Mouse (Mus musculus) heart, embryonic 12.5 days (tissue): Measurements from ENCODE around the gene Kif3b. TPM values are rescaled to one million over a fixed set of nuclear protein-coding genes. Genes with fewer than 3 reads are reported as not detected.
A peak's percentile ranks its signal among the peaks of the same experiment; 100 is the strongest.
"Not testable (repeated sequence)": the region's sequence is repeated elsewhere in the genome, so short reads cannot be mapped to it uniquely, and the experiment has no call there.

Experiments
- ATAC-seq: fragments of 200-750 bp; cut with Nextera tagmentation; 2 replicates; pipeline ENCODE4 v1.8.0; 2017; ENCODE audit warnings: moderate TSS enrichment, moderate library complexity; ENCODE audit not compliant: insufficient number of reproducible peaks, low FRiP score
- H3K27ac ChIP-seq: fragments of 300-500 bp; sonication (generic); 2 replicates; pipeline ENCODE4 v1.5.1; 2016; ENCODE audit warnings: mild to moderate bottlenecking, moderate library complexity; ENCODE audit not compliant: poor library complexity, severe bottlenecking
- H3K27me3 ChIP-seq: fragments of 300-500 bp; sonication (generic); replicated peaks from 2 replicates; pipeline ENCODE4 v1.6.1; 2016; ENCODE audit warnings: mild to moderate bottlenecking, moderate library complexity
- H3K36me3 ChIP-seq: fragments of 300-500 bp; sonication (generic); 2 replicates; pipeline ENCODE4 v1.6.1; 2016; ENCODE audit warnings: mild to moderate bottlenecking, moderate library complexity
- H3K4me1 ChIP-seq: fragments of 300-500 bp; sonication (generic); replicated peaks from 2 replicates; pipeline ENCODE4 v1.6.1; 2016; ENCODE audit warnings: mild to moderate bottlenecking
- H3K4me2 ChIP-seq: fragments of 300-500 bp; sonication (generic); 2 replicates; pipeline ENCODE4 v1.6.1; 2016; ENCODE audit warnings: mild to moderate bottlenecking, moderate library complexity
- H3K4me3 ChIP-seq: fragments of 300-500 bp; sonication (generic); 2 replicates; pipeline ENCODE4 v1.5.1; 2016; ENCODE audit warnings: mild to moderate bottlenecking
- H3K9ac ChIP-seq: fragments of 300-500 bp; sonication (generic); 2 replicates; pipeline ENCODE4 v1.6.1; 2016; ENCODE audit warnings: mild to moderate bottlenecking, moderate library complexity
- H3K9me3 ChIP-seq: fragments of 300-500 bp; sonication (generic); replicated peaks from 2 replicates; pipeline ENCODE4 v1.6.1; 2016; ENCODE audit warnings: mild to moderate bottlenecking, moderate library complexity
- WGBS: fragments of 180-500 bp; shearing (Covaris S2); methylation state at CpG from one replicate; pipeline ENCODE4 v1.1.7; 2016; 5-methylcytosine and 5-hydroxymethylcytosine counted together
- polyA plus RNA-seq: library from polyadenylated mRNA; unstranded; fragments of >200 nt; fragmentation: Nextera tagmentation; extraction: Ambion mirVana; gene quantifications from 2 replicates; pipeline ENCODE4 v1.2.1, GENCODE M21; 2016

Gene Kif3b
- polyA plus RNA-seq, 1 experiment from 2014 or later, result 5.5 TPM

GRCm38 (mm10) chr2:153274200-153274918 lies 16.9 kb upstream of the Kif3b start:
- H3K4me2 ChIP-seq, H3K4me3 ChIP-seq, H3K9me3 ChIP-seq, H3K27me3 ChIP-seq, H3K9ac ChIP-seq, H3K27ac ChIP-seq, H3K36me3 ChIP-seq: not testable (repeated sequence)
- peak; percentile 46 for ATAC-seq
- WGBS, result 59% methylated on average over 6 of the region's 6 CpGs
- peaks cover 12% of the 10 kb centered on the region for H3K4me1 ChIP-seq

GRCm38 (mm10) chr2:153274919-153275247 lies 16.3 kb upstream of the Kif3b start:
- WGBS, result 78% methylated on average over 6 of the region's 6 CpGs
- no peaks in the 10 kb centered on the region for H3K36me3 ChIP-seq
- ATAC-seq, result no peak
- H3K4me2 ChIP-seq, result no peak overlapping the region
- no peak overlapping the region for H3K27ac ChIP-seq
- 0 out of 2 replicates have a peak, but pooled peaks cover 3% of the 10 kb centered on the region for H3K9me3 ChIP-seq
- H3K4me1 ChIP-seq, result peaks cover 10% of the 10 kb centered on the region
- H3K4me3 ChIP-seq, result no peak overlapping the region
- no peak overlapping the region for H3K9ac ChIP-seq
- no peaks in the 10 kb centered on the region for H3K27me3 ChIP-seq

- H3K4me1 ChIP-seq, H3K9me3 ChIP-seq, H3K4me3 ChIP-seq, H3K27me3 ChIP-seq, H3K9ac ChIP-seq, H3K36me3 ChIP-seq, ATAC-seq, H3K27ac ChIP-seq, H3K4me2 ChIP-seq: not testable (repeated sequence)
- WGBS, result 75% methylated on average over 3 of the region's 3 CpGs
These were observed 15.6 kb upstream of the Kif3b start for GRCm38 (mm10) chr2:153275577-153275976.

GRCm38 (mm10) chr2:153276440-153276839 lies 14.8 kb upstream of the Kif3b start:
- Histone ChIP-seq H3K4me1 (peaks cover 7% of the 10 kb centered on the region), H3K27ac (no peak overlapping the region), H3K9me3 (0 out of 2 replicates have a peak, but pooled peaks cover 3% of the 10 kb centered on the region), H3K4me3 (no peak overlapping the region), H3K36me3 (no peaks in the 10 kb centered on the region), H3K27me3 (no peaks in the 10 kb centered on the region), H3K9ac (no peak overlapping the region), H3K4me2 (no peak overlapping the region)
- WGBS, result 88% methylated on average over 8 of the region's 8 CpGs
- no peak for ATAC-seq

GRCm38 (mm10) chr2:153276846-153277245 lies 14.4 kb upstream of the Kif3b start:
- not testable (repeated sequence) for ATAC-seq, H3K9ac ChIP-seq, H3K4me2 ChIP-seq, H3K4me3 ChIP-seq, H3K27me3 ChIP-seq, H3K9me3 ChIP-seq, H3K36me3 ChIP-seq, H3K27ac ChIP-seq, H3K4me1 ChIP-seq
- 84% methylated on average over 5 of the region's 5 CpGs for WGBS

- Histone ChIP-seq H3K9me3 (0 out of 2 replicates have a peak, but pooled peaks cover 3% of the 10 kb centered on the region), H3K36me3 (no peaks in the 10 kb centered on the region), H3K27ac (no peak overlapping the region), H3K4me3 (no peak overlapping the region), H3K4me2 (no peak overlapping the region), H3K27me3 (no peaks in the 10 kb centered on the region), H3K9ac (no peak overlapping the region), H3K4me1 (peaks cover 4% of the 10 kb centered on the region; the same call in 1 of the 2 replicates)
- WGBS, result 80% methylated on average over 5 of the region's 5 CpGs
- no peak for ATAC-seq
These were observed 12.9 kb upstream of the Kif3b start for GRCm38 (mm10) chr2:153278357-153278756.

- Histone ChIP-seq H3K27me3 (no peaks in the 10 kb centered on the region), H3K4me1 (peaks cover 5% of the 10 kb centered on the region), H3K9ac (no peak overlapping the region), H3K27ac (no peak overlapping the region), H3K36me3 (no peaks in the 10 kb centered on the region), H3K4me2 (no peak overlapping the region), H3K9me3 (no peaks in the 10 kb centered on the region), H3K4me3 (no peak overlapping the region)
- 85% methylated on average over 6 of the region's 6 CpGs for WGBS
- no peak for ATAC-seq
These were observed 7.3 kb upstream of the Kif3b start for GRCm38 (mm10) chr2:153283919-153284318.

GRCm38 (mm10) chr2:153286524-153286923 lies 4.7 kb upstream of the Kif3b start:
- peaks cover 8% of the 10 kb centered on the region for H3K4me1 ChIP-seq

GRCm38 (mm10) chr2:153287835-153288234 lies 3.4 kb upstream of the Kif3b start:
- Histone ChIP-seq H3K9me3 (no peaks in the 10 kb centered on the region), H3K27me3 (no peaks in the 10 kb centered on the region), H3K4me3 (no peak overlapping the region), H3K4me2 (no peak overlapping the region), H3K4me1 (peaks cover 20% of the 10 kb centered on the region), H3K9ac (no peak overlapping the region), H3K36me3 (no peaks in the 10 kb centered on the region), H3K27ac (no peak overlapping the region)
- no peak for ATAC-seq
- WGBS, result 55% methylated on average over 6 of the region's 6 CpGs

More at GRCm38 (mm10) chr2:153286524-153286923, 4.7 kb upstream of the Kif3b start:
- Histone ChIP-seq H3K9me3 (no peaks in the 10 kb centered on the region), H3K36me3 (no peaks in the 10 kb centered on the region), H3K9ac (no peak overlapping the region), H3K4me2 (no peak overlapping the region), H3K4me3 (no peak overlapping the region), H3K27me3 (no peaks in the 10 kb centered on the region), H3K27ac (no peak overlapping the region)
- 74% methylated on average over 4 of the region's 4 CpGs for WGBS
- ATAC-seq, result no peak

GRCm38 (mm10) chr2:153292305-153292861 lies 1.2 kb downstream of the Kif3b start:
- H3K27ac ChIP-seq, result no peak overlapping the region
- H3K4me2 ChIP-seq, result peak overlapping the region; percentile 83
- H3K36me3 ChIP-seq, result 0 out of 2 replicates have a peak, but pooled peaks cover 3% of the 10 kb centered on the region
- peak overlapping the region; percentile 90; the same call in 1 of the 2 replicates for H3K9ac ChIP-seq
- H3K4me3 ChIP-seq, result peak overlapping the region; percentile 80
- ATAC-seq, result no peak; the same call in 1 of the 2 replicates
- H3K9me3 ChIP-seq, result no peaks in the 10 kb centered on the region
- H3K27me3 ChIP-seq, result no peaks in the 10 kb centered on the region
- WGBS, result 44% methylated on average over 7 of the region's 7 CpGs
- H3K4me1 ChIP-seq, result peaks cover 20% of the 10 kb centered on the region

- peaks cover 14% of the 10 kb centered on the region for H3K4me1 ChIP-seq
- 76% methylated on average over 4 of the region's 4 CpGs for WGBS
- H3K9me3 ChIP-seq, result no peaks in the 10 kb centered on the region
- no peaks in the 10 kb centered on the region for H3K27me3 ChIP-seq
- H3K27ac ChIP-seq, result no peak overlapping the region
- H3K4me3 ChIP-seq, result no peak overlapping the region
- H3K36me3 ChIP-seq, result 0 out of 2 replicates have a peak, but pooled peaks cover 3% of the 10 kb centered on the region
- no peak overlapping the region for H3K9ac ChIP-seq
- no peak overlapping the region for H3K4me2 ChIP-seq
- no peak for ATAC-seq
These were observed 4.0 kb downstream of the Kif3b start for GRCm38 (mm10) chr2:153295196-153295595.
